Mouse (Mus musculus) heart, embryonic 10.5 days (tissue): ENCODE results near the gene Ndnf. TPM values are rescaled to one million over a fixed set of nuclear protein-coding genes. Genes with fewer than 3 reads are reported as not detected.

Experiments
- polyA plus RNA-seq: library from polyadenylated mRNA; unstranded; fragments of >200 nt; fragmentation: Nextera tagmentation; extraction: Ambion mirVana; gene quantifications from 2 replicates; pipeline ENCODE4 v1.2.1, GENCODE M21; 2016

Gene Ndnf
- polyA plus RNA-seq, 1 experiment from 2014 or later: 8.9 TPM

Other genes with a start within 250 kb of the Ndnf start
- not detected in 2 replicates for gene Tnip3, start 146.3 kb upstream of the Ndnf start, polyA plus RNA-seq
- 14.8 and 16.9 TPM in 2 replicates for gene Prdm5, start 107.4 kb downstream of the Ndnf start, polyA plus RNA-seq